Mouse (Mus musculus) embryonic facial prominence, embryonic 14.5 days (tissue): ENCODE measurements around the gene 5530400C23Rik. TPM values are rescaled to one million over a fixed set of nuclear protein-coding genes. Genes with fewer than 3 reads are reported as not detected.
"Not testable (repeated sequence)": the region's sequence is repeated elsewhere in the genome, so short reads cannot be mapped to it uniquely, and the experiment has no call there.

Source experiments
- ATAC-seq: fragments of 200-750 bp; cut with Nextera tagmentation; 2 replicates; pipeline ENCODE4 v1.8.0; 2017; ENCODE audit warnings: low read depth, moderate number of reproducible peaks, moderate TSS enrichment
- DNase-seq: peaks from one replicate; pipeline ENCODE4 v3.0.0-alpha.2; 2015; ENCODE audit warnings: low spot score
- H3K27ac ChIP-seq: fragments of 300-500 bp; sonication (generic); replicated peaks from 2 replicates; pipeline ENCODE4 v1.5.1; 2014; ENCODE audit warnings: low read depth, mild to moderate bottlenecking, low read length, moderate library complexity
- H3K27me3 ChIP-seq: fragments of 300-500 bp; sonication (generic); replicated peaks from 2 replicates; pipeline ENCODE4 v1.6.1; 2014; ENCODE audit warnings: low read length; ENCODE audit not compliant: control insufficient read depth, insufficient read depth
- H3K36me3 ChIP-seq: fragments of 300-500 bp; sonication (generic); 2 replicates; pipeline ENCODE4 v1.6.1; 2014; ENCODE audit warnings: low read length, mixed read lengths; ENCODE audit not compliant: control insufficient read depth, insufficient read depth
- H3K4me1 ChIP-seq: fragments of 300-500 bp; sonication (generic); 2 replicates; pipeline ENCODE4 v1.6.1; 2014; ENCODE audit warnings: antibody characterized with exemption, low read length; ENCODE audit not compliant: control insufficient read depth, insufficient read depth
- H3K4me2 ChIP-seq: fragments of 300-500 bp; sonication (generic); 2 replicates; pipeline ENCODE4 v1.6.1; 2014; ENCODE audit warnings: low read depth, mild to moderate bottlenecking, low read length, moderate library complexity, mixed read lengths
- H3K4me3 ChIP-seq: fragments of 300-500 bp; sonication (generic); 2 replicates; pipeline ENCODE4 v1.5.1; 2014; ENCODE audit warnings: low read depth, mild to moderate bottlenecking, low read length
- H3K9ac ChIP-seq: fragments of 300-500 bp; sonication (generic); 2 replicates; pipeline ENCODE4 v1.6.1; 2014; ENCODE audit warnings: low read depth, mild to moderate bottlenecking, low read length, moderate library complexity, mixed read lengths
- H3K9me3 ChIP-seq: fragments of 300-500 bp; sonication (generic); 2 replicates; pipeline ENCODE4 v1.6.1; 2016; ENCODE audit warnings: low read length; ENCODE audit not compliant: control insufficient read depth
- WGBS: fragments of 180-500 bp; shearing (Covaris S2); extraction: QIAGEN DNeasy Blood & Tissue Kit; methylation state at CpG from one replicate; pipeline ENCODE4 v1.1.7; 2014; 5-methylcytosine and 5-hydroxymethylcytosine counted together
- polyA plus RNA-seq: library from polyadenylated mRNA; unstranded; fragments of >200 nt; fragmentation: Nextera tagmentation; extraction: Ambion mirVana; gene quantifications from 2 replicates; pipeline ENCODE4 v1.2.1, GENCODE M21; 2014

Gene 5530400C23Rik
- not detected in 2 replicates for polyA plus RNA-seq

- DNase-seq, ATAC-seq, H3K27ac ChIP-seq, H3K4me3 ChIP-seq, H3K36me3 ChIP-seq, H3K4me1 ChIP-seq, H3K4me2 ChIP-seq, H3K9me3 ChIP-seq, H3K27me3 ChIP-seq, H3K9ac ChIP-seq: not testable (repeated sequence)
Measured at GRCm38 (mm10) chr6:133291916-133292315, at the start of gene 5530400C23Rik. TSS of gene 5530400C23Rik (plus strand) at chr6:133292216.

DNA sequence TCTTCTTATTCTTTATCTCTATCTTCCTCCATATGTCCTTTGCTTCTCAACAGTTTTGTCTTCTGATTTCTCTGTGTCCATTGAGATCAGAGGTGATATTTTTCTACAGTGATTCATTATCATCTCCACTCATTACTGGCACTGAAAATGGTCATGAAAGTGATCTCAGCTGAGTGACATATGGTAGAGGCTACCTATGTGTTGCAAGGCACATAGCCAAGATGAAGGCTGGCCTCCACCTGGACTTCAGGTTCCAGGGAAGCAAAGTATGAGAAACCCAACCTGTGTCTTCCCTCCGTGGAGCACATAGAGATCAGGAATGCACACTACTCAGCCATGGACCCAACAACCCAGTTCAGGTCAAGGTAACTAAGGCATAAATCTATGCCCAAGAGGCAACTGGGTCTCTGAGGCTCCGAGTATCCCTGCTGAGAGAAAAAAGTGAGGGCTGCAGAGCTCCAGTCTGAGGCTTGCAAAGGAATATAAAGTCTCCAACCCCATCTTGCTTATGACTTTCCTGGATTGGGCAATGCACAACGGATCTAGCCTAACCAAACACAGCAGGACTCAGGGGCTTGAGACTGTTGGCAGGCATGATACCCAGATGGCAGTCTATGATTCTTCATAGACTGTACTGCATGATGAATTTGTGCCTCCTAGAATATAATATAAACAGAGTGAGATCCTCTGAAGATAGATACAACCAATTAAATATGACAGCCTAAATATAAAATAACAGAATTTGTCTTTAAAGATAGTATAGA lies 14.1 kb downstream of the 5530400C23Rik start:
- 69% methylated on average over 3 of the region's 3 CpGs for WGBS
- Histone ChIP-seq H3K27ac (no peak overlapping the region), H3K4me3 (no peak overlapping the region), H3K9me3 (no peaks in the 10 kb centered on the region), H3K36me3 (no peaks in the 10 kb centered on the region), H3K27me3 (no peaks in the 10 kb centered on the region), H3K9ac (no peak overlapping the region), H3K4me2 (no peak overlapping the region), H3K4me1 (no peaks in the 10 kb centered on the region)
- no peak for DNase-seq
- ATAC-seq: no peak

GRCm38 (mm10) chr6:133313896-133314295 lies 21.9 kb downstream of the 5530400C23Rik start:
- not testable (repeated sequence) for H3K36me3 ChIP-seq, H3K4me2 ChIP-seq, H3K9me3 ChIP-seq, H3K27me3 ChIP-seq, H3K4me1 ChIP-seq, H3K27ac ChIP-seq, H3K9ac ChIP-seq, DNase-seq, H3K4me3 ChIP-seq, ATAC-seq
- 85% methylated on average over 2 of the region's 2 CpGs for WGBS

DNA sequence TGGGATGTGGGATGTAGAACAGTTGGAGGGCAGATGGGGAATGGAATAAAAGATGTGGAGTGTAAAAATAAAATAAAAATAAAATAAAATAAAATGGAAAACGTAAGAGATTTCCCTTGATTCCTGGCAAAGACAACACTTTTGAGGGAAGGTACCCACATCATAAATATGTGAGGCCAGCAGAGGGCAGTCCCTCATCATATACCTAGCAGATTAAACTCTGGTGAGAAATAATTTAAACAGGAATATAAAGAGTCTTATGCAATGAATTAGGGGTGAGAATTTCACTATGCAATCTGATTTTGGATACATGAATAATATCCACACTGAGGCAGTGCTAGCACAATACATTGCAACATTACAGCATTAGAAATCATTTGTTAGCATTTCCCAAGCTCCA lies 46.5 kb downstream of the 5530400C23Rik start:
- 53% methylated on average over 1 of the region's 1 CpGs for WGBS
- ATAC-seq: no peak
- no peaks in the 10 kb centered on the region for H3K9me3 ChIP-seq
- H3K9ac ChIP-seq: no peak overlapping the region
- no peaks in the 10 kb centered on the region for H3K36me3 ChIP-seq
- no peak overlapping the region for H3K4me3 ChIP-seq
- no peak for DNase-seq
- H3K27ac ChIP-seq: no peak overlapping the region
- no peaks in the 10 kb centered on the region for H3K27me3 ChIP-seq
- H3K4me1 ChIP-seq: no peaks in the 10 kb centered on the region
- no peak overlapping the region for H3K4me2 ChIP-seq

GRCm38 (mm10) chr6:133341731-133342130 lies 49.7 kb downstream of the 5530400C23Rik start:
- not testable (repeated sequence) for DNase-seq, H3K36me3 ChIP-seq, H3K9me3 ChIP-seq, H3K27ac ChIP-seq, H3K27me3 ChIP-seq, H3K4me2 ChIP-seq, H3K9ac ChIP-seq, H3K4me1 ChIP-seq, ATAC-seq, H3K4me3 ChIP-seq
- WGBS: 72% methylated on average over 5 of the region's 5 CpGs

Other genes starting within 250 kb of the 5530400C23Rik start
- not detected in 2 replicates for gene Tas2r140, start 236.4 kb upstream of the 5530400C23Rik start, polyA plus RNA-seq
- 67.6 and 69.7 TPM in 2 replicates for gene Smim10l1, start 187.3 kb upstream of the 5530400C23Rik start, polyA plus RNA-seq